Mouse (Mus musculus): ENCODE data around the gene Pde4b.

DNA sequence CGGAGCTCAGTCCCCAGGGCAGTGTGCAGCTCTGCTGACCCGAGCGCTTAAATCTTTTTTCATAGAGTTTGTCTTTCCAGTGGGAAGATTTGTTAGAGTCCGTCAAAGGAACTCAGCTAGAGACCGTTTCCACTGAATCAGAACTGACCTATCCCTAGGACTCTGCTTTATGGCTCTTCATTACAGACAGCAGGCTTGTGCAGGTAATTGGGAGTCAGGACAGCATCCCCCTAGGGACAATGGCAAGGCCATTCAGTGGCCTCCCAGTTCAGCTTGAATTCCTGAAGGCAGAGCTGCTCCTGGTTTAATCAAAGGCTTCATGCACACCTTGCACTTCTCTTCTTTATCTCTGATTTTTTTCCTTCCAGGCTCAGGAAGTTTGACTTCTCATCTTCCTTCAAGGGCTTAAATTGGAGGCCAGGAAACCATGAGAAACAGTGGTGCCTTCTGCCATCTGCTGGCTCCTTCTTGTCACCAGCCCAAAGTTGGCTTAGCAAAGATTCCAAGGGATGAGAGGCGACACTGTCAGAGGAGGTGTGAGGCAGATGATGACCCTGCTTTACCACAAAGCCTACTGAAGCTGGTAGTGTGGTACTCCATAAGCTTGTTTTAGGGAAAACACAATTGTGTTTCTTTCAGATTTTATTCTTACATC, 393.6 kb downstream of the Pde4b start:
- TF ChIP-seq CTCF (IDR thresholded peaks at IDR 0.05) = peak; percentile 80
- TF ChIP-seq EP300 (IDR thresholded peaks at IDR 0.05) = no peak

All from lung, postnatal 0 days (tissue).